Mouse (Mus musculus): ENCODE measurements at regions not wholly inside any gene's neighbourhood (a gene's known extent, or its start where the extent isn't known, plus 50 kb on each side); places are given as distances from the start of the nearest gene placed in this dataset.

GRCm38 (mm10) chr1:92379510-92379886 is 94.2 kb downstream of the Ndufa10 start:
- TF ChIP-seq CTCF (IDR thresholded peaks at IDR 0.05; ENCODE audit: low read depth, low read length) (no peak), POLR2A (IDR thresholded peaks at IDR 0.05; ENCODE audit: insufficient read depth, low read length) (no peak), EP300 (IDR thresholded peaks at IDR 0.05; ENCODE audit: insufficient read depth, low read depth, low read length) (no peak)
